Mouse (Mus musculus) CH12.LX (cell line): ENCODE data around the gene Pcdh9.

Source experiments
- MAFK ChIP-seq: IDR thresholded peaks from 2 replicates; pipeline ENCODE4 v1.6.1; 2011; ENCODE audit warnings: low read length, improper control_type of control experiment; ENCODE audit not compliant: insufficient replicate concordance
- ZNF384 ChIP-seq: IDR thresholded peaks from 2 replicates; pipeline ENCODE4 v1.6.1; 2012; ENCODE audit warnings: low read depth, low read length, improper control_type of control experiment, inconsistent platforms

GRCm38 (mm10) chr14:93561577-93561976 is 328.9 kb downstream of the Pcdh9 start:
- TF ChIP-seq ZNF384 (no peak), MAFK (no peak)
